Comparison of ENCODE assay signal across 23 mouse cellular contexts in genomic region chr5:31821204-31821603, GRCm38 (mm10).
A peak's percentile ranks its signal among the peaks of the same experiment; 100 is the strongest.
DNase-seq lines count a peak whose midpoint lies in the region; ATAC-seq and TF ChIP-seq lines count a peak whose summit lies in the region.
"Had no signal": no experiment of that assay in that cellular context is flagged by ENCODE, and none has a peak within 500 bp of the region (broad histone marks: within the 10 kb centered on the region; RNA-seq: fewer than 3 reads in every experiment).

No protein-coding gene starts in this region.

- H3K9ac ChIP-seq in stomach, embryonic 16.5 days (ENCODE audit: low read length) = 0 out of 2 replicates have a peak overlapping the region, but pooled peaks have one; percentile 7
- H3K9ac ChIP-seq in stomach, postnatal 0 days (ENCODE audit: low read length) = no peak overlapping the region
- H3K9ac ChIP-seq: forebrain, embryonic 13.5 days; heart, embryonic 13.5 days; hindbrain, embryonic 12.5 days; hindbrain, embryonic 15.5 days had no signal

- H3K27me3 ChIP-seq in stomach, embryonic 16.5 days (ENCODE audit: control insufficient read depth, insufficient read depth, low read length) = no peaks in the 10 kb centered on the region
- no peaks in the 10 kb centered on the region for H3K27me3 ChIP-seq in stomach, postnatal 0 days (ENCODE audit: control insufficient read depth, insufficient read depth, low read length)
- H3K27me3 ChIP-seq: forebrain, embryonic 13.5 days; heart, embryonic 13.5 days; hindbrain, embryonic 12.5 days; hindbrain, embryonic 15.5 days had no signal

- no peak overlapping the region for H3K27ac ChIP-seq in stomach, embryonic 16.5 days (ENCODE audit: low read length)
- H3K27ac ChIP-seq in stomach, postnatal 0 days (replicated peaks) = no peak overlapping the region
- H3K27ac ChIP-seq: forebrain, embryonic 10.5 days; forebrain, embryonic 13.5 days; heart, embryonic 13.5 days; hindbrain, embryonic 12.5 days; hindbrain, embryonic 15.5 days had no signal

- H3K4me3 ChIP-seq in stomach, embryonic 16.5 days (replicated peaks; ENCODE audit: low read length) = no peak overlapping the region
- H3K4me3 ChIP-seq in stomach, postnatal 0 days (ENCODE audit: low read depth, low read length) = no peak overlapping the region
- H3K4me3 ChIP-seq: forebrain, embryonic 10.5 days; forebrain, embryonic 13.5 days; heart, embryonic 13.5 days; hindbrain, embryonic 12.5 days; hindbrain, embryonic 15.5 days had no signal

- DNase-seq in stomach, postnatal 0 days (ENCODE audit: low spot score) = no peak
- peak; percentile 29 for DNase-seq in thymus, postnatal 4 days
- no peak for DNase-seq in thymus, postnatal 0 days (ENCODE audit: low spot score)
- DNase-seq in layer of hippocampus, adult 9-10 months (ENCODE audit: low spot score) = no peak
- no peak for DNase-seq in cerebellum, postnatal 4 days (ENCODE audit: low spot score in 2 of 2)
- DNase-seq: adrenal gland, adult 2 months; adrenal gland, postnatal 14 days; cerebellum, adult 11 months; cerebellum, adult 2 months; cerebellum, adult 9-11 months; cerebellum, postnatal 25 days; gastrocnemius, postnatal 10 days; gastrocnemius, postnatal 36 days; heart, postnatal 14 days had no signal

- no peaks in the 10 kb centered on the region for H3K4me1 ChIP-seq in stomach, embryonic 16.5 days (ENCODE audit: control insufficient read depth, insufficient read depth, low read length)
- H3K4me1 ChIP-seq in stomach, postnatal 0 days (replicated peaks; ENCODE audit: control insufficient read depth, insufficient read depth) = no peaks in the 10 kb centered on the region
- H3K4me1 ChIP-seq: forebrain, embryonic 10.5 days; forebrain, embryonic 13.5 days; hindbrain, embryonic 12.5 days; hindbrain, embryonic 15.5 days had no signal

- H3K36me3 ChIP-seq in stomach, embryonic 16.5 days (ENCODE audit: control insufficient read depth, insufficient read depth, low read length) = no peaks in the 10 kb centered on the region
- no peaks in the 10 kb centered on the region for H3K36me3 ChIP-seq in stomach, postnatal 0 days (ENCODE audit: control insufficient read depth, insufficient read depth, low read length)
- H3K36me3 ChIP-seq: forebrain, embryonic 10.5 days; heart, embryonic 13.5 days; hindbrain, embryonic 12.5 days; hindbrain, embryonic 15.5 days had no signal

- H3K9me3 ChIP-seq in stomach, embryonic 16.5 days (replicated peaks; ENCODE audit: control insufficient read depth, low read length) = no peaks in the 10 kb centered on the region
- H3K9me3 ChIP-seq in stomach, postnatal 0 days (ENCODE audit: control insufficient read depth, low read length) = no peaks in the 10 kb centered on the region
- H3K9me3 ChIP-seq: forebrain, embryonic 10.5 days; forebrain, embryonic 13.5 days; heart, embryonic 13.5 days; hindbrain, embryonic 12.5 days; hindbrain, embryonic 15.5 days had no signal

- 74% methylated on average over 1 of the region's 1 CpGs for WGBS in stomach, embryonic 16.5 days
- 68% methylated on average over 1 of the region's 1 CpGs for WGBS in stomach, postnatal 0 days

- H3K4me2 ChIP-seq in stomach, embryonic 16.5 days (ENCODE audit: low read depth, low read length) = no peak overlapping the region
- H3K4me2 ChIP-seq in stomach, postnatal 0 days (replicated peaks; ENCODE audit: low read depth) = no peak overlapping the region
- H3K4me2 ChIP-seq: forebrain, embryonic 13.5 days; heart, embryonic 13.5 days; hindbrain, embryonic 12.5 days; hindbrain, embryonic 15.5 days had no signal

- no peak for TF ChIP-seq CTCF in stomach, postnatal 0 days (IDR thresholded peaks at IDR 0.05; ENCODE audit: low read depth)

- ATAC-seq in stomach, embryonic 16.5 days (ENCODE audit: insufficient read depth, low FRiP score) = no peak
- ATAC-seq in stomach, postnatal 0 days (ENCODE audit: low FRiP score, low TSS enrichment) = no peak
- ATAC-seq in megakaryocyte, adult 5-6 weeks (ENCODE audit: poor library complexity, severe bottlenecking) = peak; percentile 80
- ATAC-seq: CD4-positive, CD25-positive, alpha-beta regulatory T cell, adult 4 months; forebrain, embryonic 13.5 days; forebrain, embryonic 16.5 days had no signal

- TF ChIP-seq EP300 in stomach, postnatal 0 days (optimal IDR thresholded peaks at IDR 0.05) = no peak
